ENCODE assay signal across 17 mouse cellular contexts in the genomic region with DNA sequence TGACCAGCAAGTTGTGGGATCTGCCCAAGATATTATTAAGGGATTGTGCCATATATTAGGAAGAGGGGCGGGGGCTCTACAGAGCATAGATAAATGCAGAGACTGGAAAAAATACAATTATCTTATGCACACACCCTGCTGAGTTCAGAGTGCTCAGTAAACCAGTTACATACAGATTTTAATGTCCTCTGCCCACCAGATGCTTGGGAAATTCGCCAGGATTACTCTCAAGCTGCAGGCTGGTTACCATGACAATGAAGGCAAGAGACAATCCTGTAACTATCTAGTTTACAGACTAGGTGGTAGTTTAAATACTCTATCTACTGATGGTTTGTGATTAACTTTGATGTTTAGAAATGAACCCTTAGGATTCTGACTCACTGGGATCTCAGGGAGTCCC.
DNase-seq lines count a peak whose midpoint lies in the region; ATAC-seq and TF ChIP-seq lines count a peak whose summit lies in the region.
"Had no signal": no experiment of that assay in that cellular context is flagged by ENCODE, and none has a peak within 500 bp of the region (broad histone marks: within the 10 kb centered on the region; RNA-seq: fewer than 3 reads in every experiment).

No protein-coding gene starts in this region.

- H3K27ac ChIP-seq in hindbrain, embryonic 14.5 days = no peak overlapping the region
- no peak overlapping the region for H3K27ac ChIP-seq in hindbrain, embryonic 12.5 days
- no peak overlapping the region for H3K27ac ChIP-seq in limb, embryonic 14.5 days (replicated peaks; ENCODE audit: low read depth, low read length)
- no peak overlapping the region for H3K27ac ChIP-seq in limb, embryonic 10.5 days
- H3K27ac ChIP-seq: kidney, postnatal 0 days; limb, embryonic 15.5 days; midbrain, embryonic 15.5 days; neural tube, embryonic 12.5 days had no signal

- H3K4me3 ChIP-seq in hindbrain, embryonic 14.5 days (replicated peaks; ENCODE audit: low read length) = no peak overlapping the region
- no peak overlapping the region for H3K4me3 ChIP-seq in hindbrain, embryonic 12.5 days
- no peak overlapping the region for H3K4me3 ChIP-seq in limb, embryonic 14.5 days (replicated peaks; ENCODE audit: low read length)
- H3K4me3 ChIP-seq in limb, embryonic 10.5 days = no peak overlapping the region
- H3K4me3 ChIP-seq: limb, embryonic 15.5 days; midbrain, embryonic 15.5 days; neural tube, embryonic 12.5 days had no signal

- no peaks in the 10 kb centered on the region for H3K36me3 ChIP-seq in hindbrain, embryonic 14.5 days (replicated peaks; ENCODE audit: control insufficient read depth, insufficient read depth)
- no peaks in the 10 kb centered on the region for H3K36me3 ChIP-seq in hindbrain, embryonic 12.5 days
- no peaks in the 10 kb centered on the region for H3K36me3 ChIP-seq in limb, embryonic 14.5 days (ENCODE audit: control insufficient read depth, insufficient read depth, low read length)
- no peaks in the 10 kb centered on the region for H3K36me3 ChIP-seq in limb, embryonic 10.5 days
- H3K36me3 ChIP-seq: limb, embryonic 15.5 days; midbrain, embryonic 15.5 days; neural tube, embryonic 12.5 days had no signal

- TF ChIP-seq POLR2A in limb, embryonic 14.5 days (IDR thresholded peaks at IDR 0.05; ENCODE audit: borderline replicate concordance, extremely low read depth, insufficient read depth, insufficient read length) = no peak

- H3K4me1 ChIP-seq in hindbrain, embryonic 14.5 days (replicated peaks; ENCODE audit: control insufficient read depth, insufficient read depth, low read length) = no peaks in the 10 kb centered on the region
- H3K4me1 ChIP-seq in hindbrain, embryonic 12.5 days = 0 out of 2 replicates have a peak, but pooled peaks cover 3% of the 10 kb centered on the region
- H3K4me1 ChIP-seq in limb, embryonic 14.5 days (ENCODE audit: control insufficient read depth, insufficient read depth, low read length) = no peaks in the 10 kb centered on the region
- no peaks in the 10 kb centered on the region for H3K4me1 ChIP-seq in limb, embryonic 10.5 days
- H3K4me1 ChIP-seq: limb, embryonic 15.5 days; neural tube, embryonic 12.5 days had no signal

- peak; percentile 69 for DNase-seq in hindbrain, embryonic 14.5 days (ENCODE audit: low spot score)
- DNase-seq in limb, embryonic 14.5 days (ENCODE audit: low spot score) = peak; percentile 70
- no peak for DNase-seq in limb, embryonic 10.5 days (ENCODE audit: low spot score)
- peak; percentile 5 for DNase-seq in 3T3-L1 (ENCODE audit: low read depth, low spot score)
- DNase-seq in brain, adult 2 months (ENCODE audit: low read depth, low spot score) = peak; percentile 87
- DNase-seq in cerebellum, adult 18-20 months = no peak
- DNase-seq: adrenal gland, postnatal 10 days; cerebellum, adult 9-11 months; gastrocnemius, postnatal 25 days; lung, adult 2 months had no signal

- no peaks in the 10 kb centered on the region for H3K9me3 ChIP-seq in hindbrain, embryonic 14.5 days (ENCODE audit: control insufficient read depth, low read length)
- H3K9me3 ChIP-seq in hindbrain, embryonic 12.5 days (replicated peaks) = no peaks in the 10 kb centered on the region
- no peaks in the 10 kb centered on the region for H3K9me3 ChIP-seq in limb, embryonic 14.5 days (ENCODE audit: control insufficient read depth, low read length)
- H3K9me3 ChIP-seq in limb, embryonic 10.5 days (replicated peaks) = no peaks in the 10 kb centered on the region
- H3K9me3 ChIP-seq: limb, embryonic 15.5 days; midbrain, embryonic 15.5 days; neural tube, embryonic 12.5 days had no signal

- H3K4me2 ChIP-seq in hindbrain, embryonic 14.5 days (replicated peaks) = no peak overlapping the region
- H3K4me2 ChIP-seq in hindbrain, embryonic 12.5 days (replicated peaks) = no peak overlapping the region
- H3K4me2 ChIP-seq in limb, embryonic 14.5 days (replicated peaks; ENCODE audit: low read depth, low read length, severe bottlenecking) = no peak overlapping the region
- H3K4me2 ChIP-seq: heart, embryonic 11.5 days; limb, embryonic 15.5 days; midbrain, embryonic 15.5 days; neural tube, embryonic 12.5 days had no signal

- H3K27me3 ChIP-seq in hindbrain, embryonic 14.5 days (ENCODE audit: control insufficient read depth, insufficient read depth, low read length) = no peaks in the 10 kb centered on the region
- no peaks in the 10 kb centered on the region; the same call in 1 of the 2 replicates for H3K27me3 ChIP-seq in hindbrain, embryonic 12.5 days
- H3K27me3 ChIP-seq in limb, embryonic 14.5 days (ENCODE audit: control insufficient read depth, insufficient read depth, low read length) = no peaks in the 10 kb centered on the region
- no peaks in the 10 kb centered on the region for H3K27me3 ChIP-seq in limb, embryonic 10.5 days (ENCODE audit: low read depth, poor library complexity, severe bottlenecking)
- H3K27me3 ChIP-seq: limb, embryonic 15.5 days; midbrain, embryonic 15.5 days; neural tube, embryonic 12.5 days had no signal

- peak; percentile 68; the same call in 1 of the 2 replicates for ATAC-seq in hindbrain, embryonic 14.5 days (ENCODE audit: low FRiP score)
- ATAC-seq in hindbrain, embryonic 12.5 days (ENCODE audit: low FRiP score) = no peak
- ATAC-seq in limb, embryonic 14.5 days (ENCODE audit: low FRiP score, low read depth) = no peak; the same call in 1 of the 2 replicates
- ATAC-seq: intestine, embryonic 16.5 days; midbrain, embryonic 15.5 days had no signal

- H3K9ac ChIP-seq in hindbrain, embryonic 14.5 days = no peak overlapping the region
- H3K9ac ChIP-seq in hindbrain, embryonic 12.5 days = no peak overlapping the region
- no peak overlapping the region for H3K9ac ChIP-seq in limb, embryonic 14.5 days (ENCODE audit: low read depth, low read length, severe bottlenecking)
- H3K9ac ChIP-seq: limb, embryonic 15.5 days; midbrain, embryonic 15.5 days; neural tube, embryonic 12.5 days had no signal

- WGBS in hindbrain, embryonic 14.5 days = 51% methylated on average over 2 of the region's 2 CpGs
- 56% methylated on average over 2 of the region's 2 CpGs for WGBS in hindbrain, embryonic 12.5 days
- WGBS in limb, embryonic 14.5 days = 49% methylated on average over 2 of the region's 2 CpGs
- 58% methylated on average over 2 of the region's 2 CpGs for WGBS in limb, embryonic 10.5 days

Comparison
In these comparisons a context has a peak if more than half of its experiments do, and no peak if none do; other contexts are left out.
1. DNase-seq: peak in hindbrain, embryonic 14.5 days (single experiment), limb, embryonic 14.5 days (single experiment), 3T3-L1 (single experiment) and brain, adult 2 months (single experiment); none in limb, embryonic 10.5 days (single experiment) and cerebellum, adult 18-20 months (0 of 2).